Mouse (Mus musculus) right cerebral cortex, adult 18-20 months (tissue): ENCODE measurements around the gene Lrrc4.

Experiments
- DNase-seq: peaks from one replicate; pipeline ENCODE4 v3.0.0; 2022; ENCODE audit warnings: mixed read lengths

Gene Lrrc4

DNA sequence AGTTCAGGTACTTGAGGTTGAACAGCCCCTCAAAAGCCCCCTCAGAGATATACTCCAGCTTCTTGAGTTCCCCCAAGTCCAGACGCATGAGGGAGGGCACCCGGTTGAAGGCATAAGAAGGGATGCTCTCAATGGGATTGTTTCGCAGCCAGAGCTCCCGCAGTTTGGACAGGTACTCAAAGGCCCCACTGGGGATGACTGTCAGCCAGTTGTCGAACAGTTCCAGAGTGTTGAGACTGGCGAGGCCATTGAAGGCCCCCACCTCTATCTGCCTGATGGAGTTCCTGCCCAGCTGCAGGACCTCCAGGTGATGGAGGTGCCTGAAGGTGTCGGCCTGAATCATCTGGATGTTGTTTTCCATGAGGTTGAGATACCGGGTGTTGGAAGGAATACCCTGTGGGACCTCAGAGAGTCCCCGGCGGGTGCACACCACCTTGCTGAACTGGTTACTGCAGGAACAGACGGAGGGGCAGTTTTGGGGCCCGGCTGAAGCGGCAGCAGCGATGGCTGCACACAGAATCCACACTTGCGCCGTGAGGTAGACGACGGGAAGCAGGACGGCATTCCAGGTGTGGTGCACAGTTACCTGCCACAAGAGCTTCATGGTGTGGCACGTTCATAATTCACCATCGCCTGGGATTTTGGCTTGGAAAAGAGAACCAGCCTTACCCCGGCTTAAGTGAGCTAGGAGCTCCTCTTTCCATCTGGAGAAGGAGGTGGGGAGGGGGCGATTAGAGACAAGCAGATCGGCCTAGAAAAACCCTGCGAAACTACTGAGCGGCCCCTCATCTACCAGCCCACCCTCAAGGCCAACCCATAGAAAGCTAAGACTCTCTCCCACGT lies at the start of gene Lrrc4:
Gene Lrrc4 (minus strand): TSS at position 737 of the 843 bp plus-strand sequence.
- peak; percentile 34 for DNase-seq

GRCm38 (mm10) chr6:28880909-28881308 lies 49.4 kb upstream of the Lrrc4 start:
- no peak for DNase-seq

DNA sequence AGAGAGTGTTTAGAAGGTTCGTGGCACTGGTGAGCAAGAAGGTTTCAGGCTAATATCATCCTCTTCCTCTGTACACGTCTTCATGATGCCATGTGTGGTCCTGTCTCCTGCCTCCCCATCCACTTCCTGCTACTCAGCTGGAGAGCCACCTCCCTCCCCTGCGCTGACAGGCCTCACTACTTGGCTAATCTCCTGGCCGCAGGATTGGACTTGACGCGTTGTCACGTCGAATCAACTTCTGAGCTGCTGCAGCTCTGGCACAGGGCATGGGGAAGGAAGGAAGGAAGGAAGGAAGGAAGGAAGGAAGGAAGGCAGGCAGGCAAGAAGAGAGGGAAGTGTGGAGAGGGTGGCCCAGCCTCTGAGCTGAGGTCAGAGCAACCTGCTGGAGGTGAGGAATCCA lies 47.8 kb upstream of the Lrrc4 start:
- no peak for DNase-seq

GRCm38 (mm10) chr6:28877945-28878666 lies 46.6 kb upstream of the Lrrc4 start:
- peak; percentile 46 for DNase-seq

DNA sequence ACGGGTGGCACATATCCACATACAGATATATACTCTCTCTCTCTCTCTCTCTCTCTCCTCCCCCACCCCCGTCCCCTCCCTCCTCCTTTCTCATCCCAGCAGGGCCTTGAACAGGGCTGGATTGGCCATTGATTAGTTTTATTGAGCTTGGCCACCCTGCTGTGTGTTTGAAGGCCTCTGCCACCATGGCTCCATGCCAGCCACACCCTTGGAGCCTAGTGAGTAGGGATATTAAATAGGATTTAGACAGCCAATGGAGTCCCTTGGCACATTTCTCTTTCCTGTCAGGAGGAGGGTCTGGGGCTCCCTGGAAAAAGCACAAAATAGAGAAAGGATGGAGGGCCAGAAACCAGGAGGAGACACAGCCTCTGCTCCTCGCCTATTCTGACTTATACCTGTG lies 44.9 kb upstream of the Lrrc4 start:
- no peak for DNase-seq

- DNase-seq: no peak
Observed at GRCm38 (mm10) chr6:28875333-28875732, 43.8 kb upstream of the Lrrc4 start.

DNA sequence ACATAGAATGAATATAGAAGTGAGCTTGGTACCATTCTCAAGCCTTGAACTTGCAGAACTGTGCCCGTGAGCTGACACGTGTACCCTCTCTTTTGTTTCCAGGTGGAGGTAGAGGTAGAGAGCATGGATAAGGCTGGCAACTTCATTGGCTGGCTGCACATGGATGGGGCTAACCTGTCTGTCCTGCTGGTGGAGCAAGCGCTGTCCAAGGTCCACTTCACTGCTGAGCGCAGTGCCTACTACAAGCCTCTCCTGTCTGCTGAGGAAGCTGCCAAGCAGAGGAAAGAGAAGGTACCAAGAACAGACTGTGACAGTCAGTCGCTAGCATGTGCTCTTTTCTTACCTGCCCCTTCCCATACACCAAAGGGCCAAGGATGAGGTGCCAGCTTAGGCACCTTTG lies 43.2 kb upstream of the Lrrc4 start:
- DNase-seq: no peak

GRCm38 (mm10) chr6:28874053-28874452 lies 42.5 kb upstream of the Lrrc4 start:
- DNase-seq: no peak

DNA sequence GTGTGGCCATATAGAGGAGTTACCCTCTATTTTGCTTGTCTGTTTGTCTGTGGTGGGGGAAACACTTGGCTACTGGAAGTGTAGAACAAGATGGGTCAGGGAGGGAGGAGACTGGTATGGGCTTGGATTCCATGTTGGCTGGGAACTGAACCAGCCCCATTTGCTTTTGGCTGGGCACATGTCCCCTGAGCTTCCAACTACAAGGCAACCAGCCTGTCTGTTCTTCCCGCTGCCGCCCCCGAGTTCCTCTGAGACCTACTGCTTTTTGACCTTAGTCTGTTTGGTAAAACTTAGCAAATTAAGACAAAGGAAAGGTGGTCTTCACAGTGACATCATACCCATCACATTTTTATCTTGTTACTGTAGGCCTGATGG lies 40.9 kb upstream of the Lrrc4 start:
- no peak for DNase-seq

- DNase-seq: peak; percentile 44
Observed at GRCm38 (mm10) chr6:28871725-28872420, 40.3 kb upstream of the Lrrc4 start.

GRCm38 (mm10) chr6:28867516-28868251 lies 36.1 kb upstream of the Lrrc4 start:
- DNase-seq: no peak

- DNase-seq: no peak
Observed at GRCm38 (mm10) chr6:28866206-28866605, 34.7 kb upstream of the Lrrc4 start.

DNA sequence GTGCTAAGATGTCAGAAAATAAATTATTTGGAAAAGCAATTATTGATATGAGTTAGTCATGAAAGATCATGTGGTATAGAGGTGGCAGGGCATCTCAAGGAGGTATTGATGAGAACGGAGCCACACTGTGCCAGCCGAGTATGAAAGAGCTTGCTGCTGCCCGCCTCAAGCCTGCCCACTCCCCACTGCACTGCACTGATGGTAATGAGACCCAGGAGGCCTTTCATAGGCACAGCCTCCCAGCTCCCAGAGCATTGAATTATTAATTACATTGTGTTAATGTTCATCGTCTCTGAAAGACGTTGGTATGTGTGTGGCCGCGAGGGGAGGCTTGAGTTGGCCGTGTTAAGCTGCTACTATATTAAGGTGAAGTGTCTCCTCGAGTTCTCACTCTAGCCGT lies 33.6 kb upstream of the Lrrc4 start:
- DNase-seq: no peak

DNA sequence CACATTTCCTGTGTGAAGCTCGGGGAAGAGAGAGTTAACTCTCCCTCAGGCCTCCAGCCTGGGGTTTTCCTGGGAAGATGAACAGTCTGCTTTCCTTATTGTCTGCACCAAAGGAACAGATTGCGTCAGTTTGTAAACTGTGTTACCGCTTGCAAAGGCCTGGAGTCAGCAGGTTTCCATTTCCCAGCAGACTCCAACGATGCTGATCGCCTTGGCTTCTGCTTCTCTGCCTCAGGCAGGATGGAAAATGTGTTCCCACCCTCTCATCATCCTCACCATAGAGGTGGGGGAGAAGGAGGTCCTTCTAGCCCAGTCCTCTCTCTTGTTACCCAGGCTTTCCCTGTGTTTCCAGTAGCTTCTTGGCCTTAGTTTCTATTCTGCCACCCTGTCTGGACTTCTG lies 33.1 kb upstream of the Lrrc4 start:
- DNase-seq: peak; percentile 52

GRCm38 (mm10) chr6:28862304-28862703 lies 30.8 kb upstream of the Lrrc4 start:
- peak; percentile 37 for DNase-seq

GRCm38 (mm10) chr6:28860922-28861321 lies 29.4 kb upstream of the Lrrc4 start:
- DNase-seq: no peak

DNA sequence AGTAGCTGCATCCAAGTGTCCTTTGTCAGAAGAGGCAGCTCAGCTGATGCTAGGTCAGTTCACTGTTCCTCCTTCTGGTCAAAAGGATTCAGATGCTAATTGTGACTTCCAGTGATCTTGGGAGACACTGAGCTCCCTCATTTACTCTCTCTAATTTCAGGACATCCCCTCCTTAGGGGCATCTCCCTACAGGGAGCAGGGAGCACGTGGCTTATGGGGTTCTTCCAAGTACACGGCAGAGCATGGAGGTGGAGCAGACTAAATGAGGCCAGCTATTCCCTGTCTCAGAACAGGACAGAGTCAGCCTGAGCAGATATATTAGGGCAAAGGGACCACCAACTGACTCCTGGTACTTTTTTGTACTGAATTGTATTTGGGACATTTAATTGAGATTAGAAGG lies 28.9 kb upstream of the Lrrc4 start:
- DNase-seq: no peak

DNA sequence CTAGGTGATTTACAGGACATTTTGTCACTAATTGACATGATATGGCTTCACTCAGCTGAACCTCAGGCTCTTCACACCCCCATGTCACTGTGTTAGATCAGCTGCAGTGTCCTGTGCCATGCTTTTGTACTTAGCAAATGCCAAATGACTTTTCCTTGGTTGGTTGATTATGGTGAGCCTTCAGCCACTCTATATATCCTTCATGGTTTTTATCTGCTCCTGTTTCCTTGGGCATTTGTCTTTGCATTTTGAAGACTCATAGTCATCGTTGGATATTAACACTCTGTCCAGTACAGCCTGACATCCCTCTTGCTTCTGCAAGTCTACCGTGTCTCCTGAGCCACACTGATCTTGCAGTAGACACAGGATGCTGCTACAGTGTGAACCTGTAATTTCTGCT lies 27.5 kb upstream of the Lrrc4 start:
- no peak for DNase-seq

GRCm38 (mm10) chr6:28857198-28858180 lies 25.9 kb upstream of the Lrrc4 start:
- no peak for DNase-seq

DNA sequence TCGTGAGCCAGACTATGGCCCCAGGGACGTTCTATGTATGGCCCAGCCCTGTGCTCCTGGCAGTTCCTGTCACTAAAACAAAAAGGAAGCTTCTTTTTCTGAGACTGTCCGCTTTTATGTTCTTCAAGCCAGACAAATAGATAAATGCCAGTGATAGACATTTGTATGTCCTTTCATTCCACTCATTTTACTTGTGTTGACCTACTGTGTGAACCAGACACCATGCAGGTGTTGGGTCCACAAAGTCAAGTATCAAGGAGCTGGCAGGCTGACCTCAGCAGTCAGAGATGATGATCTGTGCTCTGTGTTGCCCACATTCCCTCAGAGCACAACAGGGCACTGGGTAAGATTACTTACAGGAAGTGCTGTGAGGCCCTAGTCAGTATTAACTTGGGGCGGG lies 25.2 kb upstream of the Lrrc4 start:
- no peak for DNase-seq

DNA sequence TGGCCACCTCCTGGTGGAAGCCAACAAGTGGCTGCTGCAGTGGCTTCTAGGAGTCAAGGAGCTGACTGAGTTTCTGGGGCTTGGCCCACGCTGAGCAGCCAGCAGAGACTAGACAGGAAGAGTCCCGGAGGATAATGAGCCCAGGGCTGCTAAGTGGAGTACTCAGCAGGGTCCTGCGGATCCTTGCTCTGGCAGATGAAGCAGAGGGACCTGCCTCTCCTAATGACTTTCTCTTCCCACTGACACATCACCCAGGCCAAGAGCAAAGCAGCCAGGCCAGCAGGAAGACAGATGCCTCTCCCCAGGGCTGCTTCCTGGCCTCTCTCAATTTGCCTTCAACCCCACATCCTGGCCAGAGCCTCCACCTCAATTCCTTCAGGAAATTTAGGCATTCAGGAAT lies 23.9 kb upstream of the Lrrc4 start:
- DNase-seq: no peak

DNA sequence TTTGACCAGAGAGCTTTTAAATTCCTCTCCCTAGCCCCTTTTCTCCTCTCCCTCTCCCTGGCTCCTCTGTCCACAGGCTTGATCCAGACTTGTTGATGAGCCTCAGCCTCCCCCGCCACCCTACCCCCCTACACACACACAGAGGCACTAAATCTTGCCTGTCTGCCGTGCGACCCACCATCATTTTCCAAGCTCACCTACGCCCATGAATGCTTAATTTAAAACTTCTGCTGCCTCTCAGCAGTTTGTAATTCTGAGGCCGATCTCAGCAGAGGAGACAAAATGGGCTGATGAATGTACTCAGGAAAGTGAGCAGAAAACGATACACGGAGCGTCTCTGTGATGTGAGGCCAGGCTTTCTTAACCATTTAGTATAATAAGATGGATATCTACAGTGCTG lies 23.1 kb upstream of the Lrrc4 start:
- no peak for DNase-seq
